Mouse (Mus musculus) intestine, embryonic 16.5 days (tissue): ENCODE measurements at regions not wholly inside any gene's neighbourhood (a gene's known extent, or its start where the extent isn't known, plus 50 kb on each side); places are given as distances from the start of the nearest gene placed in this dataset.

Source experiments
- ATAC-seq: fragments of 200-750 bp; cut with Nextera tagmentation; 2 replicates; pipeline ENCODE4 v1.8.0; 2017; ENCODE audit warnings: moderate TSS enrichment, moderate library complexity
- H3K27ac ChIP-seq: fragments of 300-500 bp; sonication (generic); 2 replicates; pipeline ENCODE4 v1.5.1; 2014; ENCODE audit warnings: mild to moderate bottlenecking, low read length
- H3K27me3 ChIP-seq: fragments of 300-500 bp; sonication (generic); replicated peaks from 2 replicates; pipeline ENCODE4 v1.6.1; 2014; ENCODE audit warnings: low read length, control low read depth, mixed read lengths; ENCODE audit not compliant: control insufficient read depth, insufficient read depth
- H3K36me3 ChIP-seq: fragments of 300-500 bp; sonication (generic); 2 replicates; pipeline ENCODE4 v1.6.1; 2014; ENCODE audit warnings: low read length, control low read depth; ENCODE audit not compliant: control insufficient read depth, insufficient read depth
- H3K4me1 ChIP-seq: fragments of 300-500 bp; sonication (generic); 2 replicates; pipeline ENCODE4 v1.6.1; 2014; ENCODE audit warnings: low read length, control low read depth, mixed read lengths; ENCODE audit not compliant: control insufficient read depth, insufficient read depth
- H3K4me2 ChIP-seq: fragments of 300-500 bp; sonication (generic); 2 replicates; pipeline ENCODE4 v1.6.1; 2014; ENCODE audit warnings: low read depth, low read length, control low read depth
- H3K4me3 ChIP-seq: fragments of 300-500 bp; sonication (generic); 2 replicates; pipeline ENCODE4 v1.5.1; 2014; ENCODE audit warnings: mild to moderate bottlenecking, low read length
- H3K9ac ChIP-seq: fragments of 300-500 bp; sonication (generic); 2 replicates; pipeline ENCODE4 v1.6.1; 2014; ENCODE audit warnings: low read depth, low read length
- H3K9me3 ChIP-seq: fragments of 300-500 bp; sonication (generic); 2 replicates; pipeline ENCODE4 v1.6.1; 2016; ENCODE audit warnings: low read length, control low read depth; ENCODE audit not compliant: control insufficient read depth
- WGBS: fragments of 180-500 bp; shearing (Covaris S2); extraction: QIAGEN DNeasy Blood & Tissue Kit; methylation state at CpG from one replicate; pipeline ENCODE4 v1.1.7; 2014; 5-methylcytosine and 5-hydroxymethylcytosine counted together

GRCm38 (mm10) chr3:147749939-147750841 lies 898.0 kb downstream of the Ttll7 start:
- Histone ChIP-seq H3K27me3 (no peaks in the 10 kb centered on the region), H3K4me2 (no peak overlapping the region), H3K36me3 (no peaks in the 10 kb centered on the region), H3K9ac (no peak overlapping the region), H3K4me1 (no peaks in the 10 kb centered on the region), H3K4me3 (no peak overlapping the region), H3K27ac (no peak overlapping the region), H3K9me3 (no peaks in the 10 kb centered on the region)
- no peak for ATAC-seq
- WGBS, result 64% methylated on average over 12 of the region's 12 CpGs

GRCm38 (mm10) chr3:147749442-147749841 lies 897.3 kb downstream of the Ttll7 start:
- no peak overlapping the region for H3K27ac ChIP-seq
- 83% methylated on average over 5 of the region's 5 CpGs for WGBS
- no peak overlapping the region for H3K4me2 ChIP-seq
- H3K36me3 ChIP-seq, result no peaks in the 10 kb centered on the region
- no peak overlapping the region for H3K9ac ChIP-seq
- H3K27me3 ChIP-seq, result no peaks in the 10 kb centered on the region
- H3K9me3 ChIP-seq, result no peaks in the 10 kb centered on the region
- H3K4me1 ChIP-seq, result no peaks in the 10 kb centered on the region
- ATAC-seq, result no peak
- no peak overlapping the region for H3K4me3 ChIP-seq

- no peak overlapping the region for H3K4me2 ChIP-seq
- no peak overlapping the region for H3K4me3 ChIP-seq
- no peaks in the 10 kb centered on the region for H3K9me3 ChIP-seq
- H3K4me1 ChIP-seq, result no peaks in the 10 kb centered on the region
- no peak overlapping the region for H3K27ac ChIP-seq
- ATAC-seq, result no peak
- WGBS, result 78% methylated on average over 6 of the region's 6 CpGs
- no peaks in the 10 kb centered on the region for H3K36me3 ChIP-seq
- no peak overlapping the region for H3K9ac ChIP-seq
- no peaks in the 10 kb centered on the region for H3K27me3 ChIP-seq
Measured at GRCm38 (mm10) chr3:147736673-147737439, 884.7 kb downstream of the Ttll7 start.

GRCm38 (mm10) chr3:147716391-147716790 lies 864.2 kb downstream of the Ttll7 start:
- no peak overlapping the region for H3K9ac ChIP-seq

GRCm38 (mm10) chr3:147707401-147707801 lies 855.2 kb downstream of the Ttll7 start:
- no peak overlapping the region for H3K4me3 ChIP-seq
- 35% methylated on average over 4 of the region's 4 CpGs for WGBS
- no peaks in the 10 kb centered on the region for H3K4me1 ChIP-seq
- no peak overlapping the region for H3K4me2 ChIP-seq
- no peak for ATAC-seq
- no peaks in the 10 kb centered on the region for H3K27me3 ChIP-seq
- H3K9ac ChIP-seq, result no peak overlapping the region
- H3K9me3 ChIP-seq, result no peaks in the 10 kb centered on the region
- H3K36me3 ChIP-seq, result no peaks in the 10 kb centered on the region
- H3K27ac ChIP-seq, result no peak overlapping the region

More at GRCm38 (mm10) chr3:147716391-147716790, 864.2 kb downstream of the Ttll7 start:
- Histone ChIP-seq H3K27me3 (no peaks in the 10 kb centered on the region), H3K4me2 (no peak overlapping the region), H3K4me1 (no peaks in the 10 kb centered on the region), H3K36me3 (no peaks in the 10 kb centered on the region), H3K4me3 (no peak overlapping the region), H3K9me3 (no peaks in the 10 kb centered on the region), H3K27ac (no peak overlapping the region)
- WGBS, result 79% methylated on average over 4 of the region's 4 CpGs
- ATAC-seq, result no peak

- Histone ChIP-seq H3K4me3 (no peak overlapping the region), H3K4me2 (no peak overlapping the region), H3K36me3 (no peaks in the 10 kb centered on the region), H3K9ac (no peak overlapping the region), H3K4me1 (no peaks in the 10 kb centered on the region), H3K27me3 (no peaks in the 10 kb centered on the region), H3K27ac (no peak overlapping the region), H3K9me3 (no peaks in the 10 kb centered on the region)
- no peak for ATAC-seq
- WGBS, result 89% methylated on average over 2 of the region's 2 CpGs
Measured at GRCm38 (mm10) chr3:147683730-147684129, 831.6 kb downstream of the Ttll7 start.

- Histone ChIP-seq H3K4me1 (no peaks in the 10 kb centered on the region), H3K4me2 (no peak overlapping the region), H3K27me3 (no peaks in the 10 kb centered on the region), H3K4me3 (no peak overlapping the region), H3K9ac (no peak overlapping the region), H3K27ac (no peak overlapping the region), H3K9me3 (no peaks in the 10 kb centered on the region), H3K36me3 (no peaks in the 10 kb centered on the region)
- ATAC-seq, result no peak
- 67% methylated on average over 1 of the region's 1 CpGs for WGBS
Measured at GRCm38 (mm10) chr3:147680299-147680698, 828.1 kb downstream of the Ttll7 start.

- no peak for ATAC-seq
- no peaks in the 10 kb centered on the region for H3K4me1 ChIP-seq
- H3K4me2 ChIP-seq, result no peak overlapping the region
- no peak overlapping the region for H3K27ac ChIP-seq
- no peaks in the 10 kb centered on the region for H3K27me3 ChIP-seq
- no peak overlapping the region for H3K4me3 ChIP-seq
- H3K36me3 ChIP-seq, result no peaks in the 10 kb centered on the region
- no peaks in the 10 kb centered on the region for H3K9me3 ChIP-seq
- 89% methylated on average over 3 of the region's 3 CpGs for WGBS
- no peak overlapping the region for H3K9ac ChIP-seq
Measured at GRCm38 (mm10) chr3:147662572-147662971, 810.4 kb downstream of the Ttll7 start.

GRCm38 (mm10) chr3:147652849-147653248 lies 800.7 kb downstream of the Ttll7 start:
- Histone ChIP-seq H3K36me3 (no peaks in the 10 kb centered on the region), H3K4me1 (no peaks in the 10 kb centered on the region), H3K27me3 (no peaks in the 10 kb centered on the region), H3K9ac (no peak overlapping the region), H3K4me3 (no peak overlapping the region), H3K27ac (no peak overlapping the region), H3K4me2 (no peak overlapping the region), H3K9me3 (no peaks in the 10 kb centered on the region)
- ATAC-seq, result no peak
- WGBS, result 46% methylated on average over 6 of the region's 6 CpGs
